Mouse (Mus musculus) heart, embryonic 15.5 days (tissue): ENCODE measurements around the gene Nrxn1. TPM values are rescaled to one million over a fixed set of nuclear protein-coding genes. Genes with fewer than 3 reads are reported as not detected.

Experiments
- ATAC-seq: fragments of 200-750 bp; cut with Nextera tagmentation; replicated peaks from 2 replicates; pipeline ENCODE4 v1.8.0; 2017; ENCODE audit warnings: low read depth, moderate TSS enrichment; ENCODE audit not compliant: insufficient number of reproducible peaks, insufficient read depth, low FRiP score
- H3K27ac ChIP-seq: fragments of 300-500 bp; sonication (generic); 2 replicates; pipeline ENCODE4 v1.5.1; 2015; ENCODE audit warnings: mild to moderate bottlenecking, inconsistent platforms
- H3K27me3 ChIP-seq: fragments of 300-500 bp; sonication (generic); 2 replicates; pipeline ENCODE4 v1.6.1; 2015; ENCODE audit warnings: inconsistent platforms
- H3K36me3 ChIP-seq: fragments of 300-500 bp; sonication (generic); 2 replicates; pipeline ENCODE4 v1.6.1; 2015; ENCODE audit warnings: mild to moderate bottlenecking, inconsistent platforms
- H3K4me1 ChIP-seq: fragments of 300-500 bp; sonication (generic); replicated peaks from 2 replicates; pipeline ENCODE4 v1.6.1; 2015; ENCODE audit warnings: inconsistent platforms
- H3K4me2 ChIP-seq: fragments of 300-500 bp; sonication (generic); 2 replicates; pipeline ENCODE4 v1.6.1; 2015; ENCODE audit warnings: inconsistent platforms, mild to moderate bottlenecking, moderate library complexity
- H3K4me3 ChIP-seq: fragments of 300-500 bp; sonication (generic); 2 replicates; pipeline ENCODE4 v1.5.1; 2015; ENCODE audit warnings: mild to moderate bottlenecking, inconsistent platforms
- H3K9ac ChIP-seq: fragments of 300-500 bp; sonication (generic); 2 replicates; pipeline ENCODE4 v1.6.1; 2015; ENCODE audit warnings: mild to moderate bottlenecking, inconsistent platforms
- H3K9me3 ChIP-seq: fragments of 300-500 bp; sonication (generic); replicated peaks from 2 replicates; pipeline ENCODE4 v1.6.1; 2016; ENCODE audit warnings: inconsistent platforms
- WGBS: fragments of 180-500 bp; shearing (Covaris S2); methylation state at CpG from one replicate; pipeline ENCODE4 v1.1.7; 2015; ENCODE audit warnings: mixed read lengths; 5-methylcytosine and 5-hydroxymethylcytosine counted together
- polyA plus RNA-seq: library from polyadenylated mRNA; unstranded; fragments of >200 nt; fragmentation: Nextera tagmentation; extraction: Ambion mirVana; gene quantifications from 2 replicates; pipeline ENCODE4 v1.2.1, GENCODE M21; 2015

The Nrxn1 gene
- polyA plus RNA-seq, result 1.2 and 1.5 TPM in 2 replicates

DNA sequence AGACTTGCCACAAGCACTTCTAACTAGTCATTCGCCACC, at the start of gene Nrxn1:
Gene Nrxn1, minus strand, starts transcription at position 30 of the 39 bp plus-strand sequence.
- WGBS, result 0% methylated on average over 1 of the region's 1 CpGs

DNA sequence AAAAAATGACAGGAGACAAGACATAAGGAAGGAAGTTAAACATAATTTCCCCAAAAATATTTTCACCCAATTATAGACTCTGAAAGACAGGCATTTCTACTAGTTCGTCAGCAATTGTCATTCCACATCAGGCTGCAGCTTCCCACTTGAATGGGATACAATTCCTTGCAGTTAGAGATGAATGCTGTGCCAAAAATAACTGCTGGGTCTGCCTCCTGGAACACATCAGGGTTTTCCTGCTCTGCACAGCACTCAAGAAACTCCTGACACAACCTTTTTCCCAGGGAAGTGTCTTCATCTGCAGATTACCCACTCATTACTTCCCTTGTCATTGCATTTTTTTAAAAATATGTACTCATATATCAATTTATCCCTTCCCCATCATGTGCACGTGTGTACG, 44.0 kb upstream of the Nrxn1 start:
- ATAC-seq, result no peak
- Histone ChIP-seq H3K36me3 (no peaks in the 10 kb centered on the region), H3K4me1 (no peaks in the 10 kb centered on the region), H3K9me3 (no peaks in the 10 kb centered on the region), H3K4me3 (no peak overlapping the region), H3K9ac (no peak overlapping the region), H3K27ac (no peak overlapping the region), H3K4me2 (no peak overlapping the region), H3K27me3 (no peaks in the 10 kb centered on the region)
- 35% methylated on average over 3 of the region's 3 CpGs for WGBS

More for the DNA sequence above, at the start of gene Nrxn1:
- H3K36me3 ChIP-seq, result no peaks in the 10 kb centered on the region
- H3K4me1 ChIP-seq, result peaks cover 3% of the 10 kb centered on the region
- peak within 1 kb of the TSS; percentile 40 for H3K4me2 ChIP-seq
- 0 out of 2 replicates have a peak within 1 kb of the TSS, but pooled peaks have one; percentile 11 for H3K4me3 ChIP-seq
- no peak within 1 kb of the TSS for H3K27ac ChIP-seq
- H3K9ac ChIP-seq, result no peak within 1 kb of the TSS
- 0 out of 2 replicates have a peak, but pooled peaks cover 2% of the 10 kb centered on the region for H3K27me3 ChIP-seq
- ATAC-seq, result no peak
- H3K9me3 ChIP-seq, result no peaks in the 10 kb centered on the region

DNA sequence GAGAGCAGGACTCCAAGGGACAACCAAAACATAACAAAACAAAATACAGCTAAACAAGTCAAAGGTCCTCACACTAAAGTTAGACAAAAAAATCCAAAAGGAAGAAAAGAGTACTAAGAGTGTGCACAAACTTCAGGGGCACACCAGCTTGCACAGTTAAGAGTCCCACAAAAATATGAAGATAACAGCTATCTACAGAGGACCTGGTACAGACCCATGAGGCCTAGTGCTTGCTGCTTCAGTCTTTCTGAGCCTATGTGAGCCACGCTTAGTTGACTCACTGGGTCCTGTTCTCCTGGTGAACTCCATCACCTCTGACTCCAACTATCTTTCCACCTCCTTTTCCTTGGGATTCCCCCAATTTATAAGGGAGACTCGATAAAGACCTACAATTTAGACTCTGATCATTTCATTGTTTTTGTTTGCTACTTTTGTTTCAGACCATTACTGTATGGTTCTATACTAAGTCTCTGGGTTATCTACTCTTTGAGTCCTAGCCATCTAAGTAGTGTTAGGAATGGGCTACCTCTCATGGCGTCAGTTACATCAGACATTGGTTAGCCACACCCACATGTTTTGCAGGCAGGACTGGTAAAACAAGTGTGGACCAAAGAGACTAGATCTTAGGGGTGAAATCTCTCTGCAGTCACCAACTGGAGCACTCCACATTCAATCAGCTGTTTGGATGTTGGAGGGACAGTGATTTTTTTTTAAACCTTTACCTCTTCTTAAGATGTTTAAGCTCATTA, 20.2 kb upstream of the Nrxn1 start:
- no peaks in the 10 kb centered on the region for H3K9me3 ChIP-seq
- no peaks in the 10 kb centered on the region for H3K36me3 ChIP-seq
- H3K4me2 ChIP-seq, result no peak overlapping the region
- no peak overlapping the region for H3K9ac ChIP-seq
- no peaks in the 10 kb centered on the region for H3K27me3 ChIP-seq
- H3K4me3 ChIP-seq, result no peak overlapping the region
- no peak for ATAC-seq
- WGBS, result 61% methylated on average over 3 of the region's 3 CpGs
- H3K4me1 ChIP-seq, result no peaks in the 10 kb centered on the region
- H3K27ac ChIP-seq, result no peak overlapping the region

DNA sequence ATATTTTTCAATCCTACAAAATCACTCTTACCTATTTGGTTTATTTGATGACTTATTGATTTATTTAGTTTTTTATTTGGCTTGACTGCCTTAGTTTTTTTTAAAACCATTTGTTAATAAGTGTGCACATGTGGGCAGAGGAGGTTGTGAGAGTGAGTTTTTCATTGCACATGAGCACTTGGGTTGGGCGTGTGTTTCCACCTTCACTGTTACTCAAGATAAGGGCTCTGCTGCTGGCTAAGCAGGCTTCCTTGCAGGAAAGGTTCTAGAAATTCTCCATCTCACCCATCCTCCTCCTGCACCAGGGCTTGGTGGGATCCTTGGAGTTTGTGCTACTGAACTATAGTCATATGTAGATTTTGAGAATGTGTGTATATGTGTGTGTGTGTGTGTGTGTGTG, 19.2 kb upstream of the Nrxn1 start:
- 58% methylated on average over 1 of the region's 1 CpGs for WGBS
- no peak overlapping the region for H3K27ac ChIP-seq
- no peak for ATAC-seq
- H3K4me1 ChIP-seq, result no peaks in the 10 kb centered on the region
- H3K9ac ChIP-seq, result no peak overlapping the region
- H3K4me2 ChIP-seq, result no peak overlapping the region
- no peaks in the 10 kb centered on the region for H3K27me3 ChIP-seq
- no peaks in the 10 kb centered on the region for H3K36me3 ChIP-seq
- H3K9me3 ChIP-seq, result no peaks in the 10 kb centered on the region
- no peak overlapping the region for H3K4me3 ChIP-seq

DNA sequence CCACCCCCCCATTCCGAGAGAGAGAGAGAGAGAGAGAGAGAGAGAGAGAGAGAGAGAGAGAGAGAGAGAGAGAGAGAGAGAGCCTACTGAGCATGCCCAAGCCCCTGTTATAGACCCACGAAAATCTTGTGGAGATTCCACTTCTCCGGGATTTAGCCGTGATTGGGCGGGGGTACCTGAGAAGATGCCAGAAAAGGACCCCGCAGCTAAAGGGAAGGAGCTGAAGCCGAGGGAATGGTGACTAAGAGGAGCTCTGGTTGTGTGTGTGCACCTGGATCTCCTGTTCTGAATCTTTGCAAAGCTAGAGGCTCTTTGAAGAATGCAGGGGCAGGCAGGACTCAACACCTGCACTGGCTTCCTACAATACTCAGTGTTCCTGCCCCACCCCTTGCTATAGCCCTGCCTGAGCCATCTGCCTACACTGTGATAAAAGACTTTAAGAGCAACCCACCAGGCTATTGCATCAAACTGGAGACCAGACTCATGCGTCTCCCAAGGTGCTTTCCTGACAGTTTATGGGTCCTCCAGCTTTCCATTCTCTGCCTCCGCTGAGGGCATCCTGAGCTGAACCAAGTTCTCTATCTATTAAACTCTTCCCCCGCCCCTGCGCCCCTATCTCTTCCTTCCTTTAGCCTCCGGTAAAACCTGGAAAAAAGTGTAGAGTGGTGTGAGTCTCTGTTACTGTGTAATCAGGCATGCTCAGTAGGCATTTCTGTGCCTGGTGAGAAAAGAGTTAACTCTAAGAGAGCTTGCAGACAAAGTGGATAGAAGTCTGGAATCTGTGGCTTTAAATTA, 407 bp upstream of the Nrxn1 start:
- WGBS, result 29% methylated on average over 12 of the region's 12 CpGs
- Histone ChIP-seq H3K4me3 (no peak overlapping the region), H3K9me3 (no peaks in the 10 kb centered on the region), H3K27ac (no peak overlapping the region), H3K27me3 (no peaks in the 10 kb centered on the region), H3K4me2 (no peak overlapping the region), H3K4me1 (peaks cover 3% of the 10 kb centered on the region), H3K36me3 (no peaks in the 10 kb centered on the region), H3K9ac (no peak overlapping the region)
- ATAC-seq, result no peak

- Histone ChIP-seq H3K4me1 (peaks cover 3% of the 10 kb centered on the region), H3K27me3 (0 out of 2 replicates have a peak, but pooled peaks cover 4% of the 10 kb centered on the region), H3K4me2 (peak overlapping the region; percentile 40), H3K36me3 (no peaks in the 10 kb centered on the region), H3K9ac (no peak overlapping the region), H3K9me3 (no peaks in the 10 kb centered on the region), H3K4me3 (0 out of 2 replicates have a peak overlapping the region, but pooled peaks have one; percentile 11), H3K27ac (no peak overlapping the region)
- ATAC-seq, result peak; percentile 80
- WGBS, result 2% methylated on average over 21 of the region's 21 CpGs
These were observed 340 bp downstream of the Nrxn1 start for GRCm38 (mm10) chr17:91092421-91093041.

- Histone ChIP-seq H3K36me3 (no peaks in the 10 kb centered on the region), H3K27me3 (0 out of 2 replicates have a peak, but pooled peaks cover 4% of the 10 kb centered on the region), H3K9me3 (no peaks in the 10 kb centered on the region), H3K4me2 (no peak overlapping the region), H3K9ac (no peak overlapping the region), H3K4me1 (peaks cover 3% of the 10 kb centered on the region), H3K27ac (no peak overlapping the region), H3K4me3 (no peak overlapping the region)
- ATAC-seq, result no peak
- 67% methylated on average over 1 of the region's 1 CpGs for WGBS
These were observed 2.2 kb downstream of the Nrxn1 start for GRCm38 (mm10) chr17:91090631-91091030.

DNA sequence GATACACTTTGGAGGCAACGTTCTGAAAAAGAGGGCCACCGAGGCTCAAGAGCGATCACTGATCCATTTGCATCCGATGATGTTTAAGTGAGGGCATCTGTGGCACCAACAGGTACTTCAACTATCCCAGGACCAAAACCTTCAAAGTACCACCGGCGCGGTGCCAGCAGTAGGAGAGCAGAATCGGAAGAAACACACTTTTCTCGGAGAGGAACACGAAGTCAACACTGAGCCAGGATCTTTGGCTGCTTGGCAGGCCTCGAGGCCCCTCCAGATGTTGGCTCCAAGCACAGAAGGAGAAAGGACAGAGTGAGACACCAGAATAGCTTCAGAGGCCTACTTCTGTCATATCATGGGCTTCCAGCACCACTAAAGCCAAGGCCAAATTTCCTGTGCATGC, 3.9 kb downstream of the Nrxn1 start:
- no peaks in the 10 kb centered on the region for H3K9me3 ChIP-seq
- H3K4me3 ChIP-seq, result no peak overlapping the region
- H3K4me2 ChIP-seq, result no peak overlapping the region
- no peak overlapping the region for H3K27ac ChIP-seq
- ATAC-seq, result no peak
- H3K36me3 ChIP-seq, result no peaks in the 10 kb centered on the region
- 0 out of 2 replicates have a peak, but pooled peaks cover 4% of the 10 kb centered on the region for H3K27me3 ChIP-seq
- no peak overlapping the region for H3K9ac ChIP-seq
- peaks cover 3% of the 10 kb centered on the region for H3K4me1 ChIP-seq
- WGBS, result 70% methylated on average over 11 of the region's 11 CpGs

GRCm38 (mm10) chr17:91088037-91088715, 4.7 kb downstream of the Nrxn1 start:
- H3K9me3 ChIP-seq, result no peaks in the 10 kb centered on the region
- no peak overlapping the region for H3K4me3 ChIP-seq
- H3K27me3 ChIP-seq, result 0 out of 2 replicates have a peak, but pooled peaks cover 4% of the 10 kb centered on the region
- no peak overlapping the region for H3K27ac ChIP-seq
- no peak overlapping the region for H3K9ac ChIP-seq
- 49% methylated on average over 79 of the region's 82 CpGs for WGBS
- no peaks in the 10 kb centered on the region for H3K36me3 ChIP-seq
- ATAC-seq, result no peak
- H3K4me1 ChIP-seq, result peaks cover 3% of the 10 kb centered on the region
- no peak overlapping the region for H3K4me2 ChIP-seq

DNA sequence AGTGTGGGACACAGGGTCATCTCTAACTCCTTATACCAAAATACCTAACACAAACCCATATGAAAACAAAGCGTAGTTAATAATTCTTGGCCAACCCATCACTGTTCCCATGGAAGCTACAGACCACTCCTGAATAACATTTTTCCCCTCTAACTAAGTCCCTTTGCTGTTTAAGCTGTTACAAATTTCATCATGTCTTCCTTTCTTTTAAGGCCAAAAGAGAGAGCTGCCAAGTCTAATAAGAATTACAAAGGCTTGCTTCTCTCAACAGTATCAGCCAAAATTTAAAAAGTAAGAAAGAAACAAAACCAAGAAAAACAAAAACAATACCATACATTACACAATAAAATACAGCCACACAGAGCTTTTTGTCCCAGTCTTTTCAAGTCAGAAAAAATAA, 6.5 kb downstream of the Nrxn1 start:
- Histone ChIP-seq H3K27ac (no peak overlapping the region), H3K9me3 (no peaks in the 10 kb centered on the region), H3K4me1 (no peaks in the 10 kb centered on the region), H3K27me3 (0 out of 2 replicates have a peak, but pooled peaks cover 4% of the 10 kb centered on the region), H3K36me3 (no peaks in the 10 kb centered on the region), H3K4me2 (no peak overlapping the region), H3K4me3 (no peak overlapping the region), H3K9ac (no peak overlapping the region)
- ATAC-seq, result no peak
- 85% methylated on average over 1 of the region's 1 CpGs for WGBS

DNA sequence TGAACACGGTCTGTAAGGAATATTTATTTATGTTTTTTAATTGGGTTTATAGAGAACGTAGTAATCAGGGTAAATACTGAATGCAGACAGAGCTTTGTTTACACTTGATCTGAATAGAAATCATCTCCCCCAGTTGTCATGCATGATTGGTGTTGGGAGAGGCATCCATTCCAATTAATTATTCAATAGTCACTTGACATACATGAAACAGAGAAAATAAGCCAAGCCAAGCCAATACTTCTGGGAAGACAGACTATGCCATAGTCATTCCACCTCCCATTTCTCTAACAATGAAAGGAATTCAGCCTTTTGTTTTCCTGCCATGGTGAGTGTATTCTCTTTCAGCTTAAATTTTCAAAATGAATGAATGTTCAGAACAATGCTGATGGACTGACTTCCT, 7.5 kb downstream of the Nrxn1 start:
- no peaks in the 10 kb centered on the region for H3K4me1 ChIP-seq
- ATAC-seq, result no peak
- no peak overlapping the region for H3K4me2 ChIP-seq
- no peak overlapping the region for H3K4me3 ChIP-seq
- H3K9ac ChIP-seq, result no peak overlapping the region
- H3K27me3 ChIP-seq, result 0 out of 2 replicates have a peak, but pooled peaks cover 4% of the 10 kb centered on the region
- H3K27ac ChIP-seq, result no peak overlapping the region
- no peaks in the 10 kb centered on the region for H3K9me3 ChIP-seq
- H3K36me3 ChIP-seq, result no peaks in the 10 kb centered on the region
- WGBS, result 76% methylated on average over 2 of the region's 2 CpGs
